Mouse (Mus musculus): ENCODE measurements around the gene Kcnk16. TPM values are rescaled to one million over a fixed set of nuclear protein-coding genes. Genes with fewer than 3 reads are reported as not detected.

Kcnk16 gene
- polyA plus RNA-seq, 1 experiment from 2014 or later: not detected

- Histone ChIP-seq H3K4me1 (replicated peaks; ENCODE audit: control insufficient read depth, insufficient read depth, low read length) (peaks cover 16% of the 10 kb centered on the region), H3K27me3 (replicated peaks; ENCODE audit: control insufficient read depth, insufficient read depth, low read length) (no peaks in the 10 kb centered on the region), H3K9ac (replicated peaks; ENCODE audit: low read depth, low read length) (no peak overlapping the region), H3K36me3 (ENCODE audit: control insufficient read depth, insufficient read depth) (no peaks in the 10 kb centered on the region), H3K4me2 (ENCODE audit: low read length) (no peak overlapping the region), H3K4me3 (replicated peaks; ENCODE audit: low read length) (no peak overlapping the region), H3K9me3 (ENCODE audit: control insufficient read depth, low read length) (no peaks in the 10 kb centered on the region), H3K27ac (ENCODE audit: low read length) (no peak overlapping the region)
- under 1% methylated on average over 4 of the region's 4 CpGs for WGBS
- ATAC-seq: 0 out of 2 replicates have a peak, but pooled peaks have one; percentile 24
Observed at GRCm38 (mm10) chr14:20224163-20224562, 44.8 kb downstream of the Kcnk16 start.

GRCm38 (mm10) chr14:20223253-20223652 lies 45.7 kb downstream of the Kcnk16 start:
- Histone ChIP-seq H3K27ac (ENCODE audit: low read length) (no peak overlapping the region), H3K27me3 (replicated peaks; ENCODE audit: control insufficient read depth, insufficient read depth, low read length) (no peaks in the 10 kb centered on the region), H3K4me2 (ENCODE audit: low read length) (no peak overlapping the region), H3K9ac (replicated peaks; ENCODE audit: low read depth, low read length) (no peak overlapping the region), H3K4me3 (replicated peaks; ENCODE audit: low read length) (no peak overlapping the region), H3K4me1 (replicated peaks; ENCODE audit: control insufficient read depth, insufficient read depth, low read length) (peaks cover 16% of the 10 kb centered on the region), H3K36me3 (ENCODE audit: control insufficient read depth, insufficient read depth) (no peaks in the 10 kb centered on the region), H3K9me3 (ENCODE audit: control insufficient read depth, low read length) (no peaks in the 10 kb centered on the region)
- no peak for ATAC-seq
- 87% methylated on average over 5 of the region's 5 CpGs for WGBS

- 28% methylated on average over 7 of the region's 7 CpGs for WGBS
- ATAC-seq: no peak
- Histone ChIP-seq H3K27me3 (replicated peaks; ENCODE audit: control insufficient read depth, insufficient read depth, low read length) (no peaks in the 10 kb centered on the region), H3K36me3 (ENCODE audit: control insufficient read depth, insufficient read depth) (no peaks in the 10 kb centered on the region), H3K9me3 (ENCODE audit: control insufficient read depth, low read length) (no peaks in the 10 kb centered on the region), H3K4me2 (ENCODE audit: low read length) (no peak overlapping the region), H3K4me1 (replicated peaks; ENCODE audit: control insufficient read depth, insufficient read depth, low read length) (peaks cover 16% of the 10 kb centered on the region), H3K27ac (ENCODE audit: low read length) (no peak overlapping the region), H3K4me3 (replicated peaks; ENCODE audit: low read length) (no peak overlapping the region), H3K9ac (replicated peaks; ENCODE audit: low read depth, low read length) (no peak overlapping the region)
Observed at GRCm38 (mm10) chr14:20221083-20221482, 47.9 kb downstream of the Kcnk16 start.

- H3K4me2 ChIP-seq (ENCODE audit: low read length): no peak overlapping the region
- no peak overlapping the region for H3K27ac ChIP-seq (ENCODE audit: low read length)
- 88% methylated on average over 1 of the region's 1 CpGs for WGBS
- no peaks in the 10 kb centered on the region for H3K27me3 ChIP-seq (replicated peaks; ENCODE audit: control insufficient read depth, insufficient read depth, low read length)
- no peak overlapping the region for H3K4me3 ChIP-seq (replicated peaks; ENCODE audit: low read length)
- no peak for ATAC-seq
- no peak overlapping the region for H3K9ac ChIP-seq (replicated peaks; ENCODE audit: low read depth, low read length)
- H3K36me3 ChIP-seq (ENCODE audit: control insufficient read depth, insufficient read depth): no peaks in the 10 kb centered on the region
- peaks cover 7% of the 10 kb centered on the region for H3K4me1 ChIP-seq (replicated peaks; ENCODE audit: control insufficient read depth, insufficient read depth, low read length)
- H3K9me3 ChIP-seq (ENCODE audit: control insufficient read depth, low read length): no peaks in the 10 kb centered on the region
Observed at GRCm38 (mm10) chr14:20219849-20220248, 49.1 kb downstream of the Kcnk16 start.

- H3K27me3 ChIP-seq (replicated peaks; ENCODE audit: control insufficient read depth, insufficient read depth, low read length): no peaks in the 10 kb centered on the region
- no peaks in the 10 kb centered on the region for H3K36me3 ChIP-seq (ENCODE audit: control insufficient read depth, insufficient read depth)
- H3K4me3 ChIP-seq (replicated peaks; ENCODE audit: low read length): no peak overlapping the region
- H3K27ac ChIP-seq (ENCODE audit: low read length): no peak overlapping the region
- no peak for ATAC-seq
- H3K9me3 ChIP-seq (ENCODE audit: control insufficient read depth, low read length): no peaks in the 10 kb centered on the region
- WGBS: 12% methylated on average over 3 of the region's 3 CpGs
- no peak overlapping the region for H3K9ac ChIP-seq (replicated peaks; ENCODE audit: low read depth, low read length)
- no peaks in the 10 kb centered on the region for H3K4me1 ChIP-seq (replicated peaks; ENCODE audit: control insufficient read depth, insufficient read depth, low read length)
- H3K4me2 ChIP-seq (ENCODE audit: low read length): no peak overlapping the region
Observed at GRCm38 (mm10) chr14:20217299-20217864, 51.6 kb downstream of the Kcnk16 start.

- Histone ChIP-seq H3K9ac (replicated peaks; ENCODE audit: low read depth, low read length) (no peak overlapping the region), H3K27me3 (replicated peaks; ENCODE audit: control insufficient read depth, insufficient read depth, low read length) (no peaks in the 10 kb centered on the region), H3K27ac (ENCODE audit: low read length) (no peak overlapping the region), H3K9me3 (ENCODE audit: control insufficient read depth, low read length) (no peaks in the 10 kb centered on the region), H3K4me1 (replicated peaks; ENCODE audit: control insufficient read depth, insufficient read depth, low read length) (no peaks in the 10 kb centered on the region), H3K4me3 (replicated peaks; ENCODE audit: low read length) (no peak overlapping the region), H3K4me2 (ENCODE audit: low read length) (no peak overlapping the region), H3K36me3 (ENCODE audit: control insufficient read depth, insufficient read depth) (no peaks in the 10 kb centered on the region)
- ATAC-seq: no peak
- 78% methylated on average over 7 of the region's 7 CpGs for WGBS
Observed at GRCm38 (mm10) chr14:20216561-20217298, 52.3 kb downstream of the Kcnk16 start.

- no peak overlapping the region for H3K9ac ChIP-seq (replicated peaks; ENCODE audit: low read depth, low read length)
- no peak overlapping the region for H3K4me3 ChIP-seq (replicated peaks; ENCODE audit: low read length)
- H3K4me1 ChIP-seq (replicated peaks; ENCODE audit: control insufficient read depth, insufficient read depth, low read length): no peaks in the 10 kb centered on the region
- WGBS: 81% methylated on average over 5 of the region's 5 CpGs
- no peaks in the 10 kb centered on the region for H3K36me3 ChIP-seq (ENCODE audit: control insufficient read depth, insufficient read depth)
- H3K4me2 ChIP-seq (ENCODE audit: low read length): no peak overlapping the region
- ATAC-seq: no peak
- no peaks in the 10 kb centered on the region for H3K27me3 ChIP-seq (replicated peaks; ENCODE audit: control insufficient read depth, insufficient read depth, low read length)
- no peak overlapping the region for H3K27ac ChIP-seq (ENCODE audit: low read length)
- H3K9me3 ChIP-seq (ENCODE audit: control insufficient read depth, low read length): no peaks in the 10 kb centered on the region
Observed at GRCm38 (mm10) chr14:20215826-20216225, 53.2 kb downstream of the Kcnk16 start.

GRCm38 (mm10) chr14:20214125-20214524 lies 54.9 kb downstream of the Kcnk16 start:
- H3K9ac ChIP-seq (replicated peaks; ENCODE audit: low read depth, low read length): no peak overlapping the region
- H3K4me3 ChIP-seq (replicated peaks; ENCODE audit: low read length): no peak overlapping the region
- WGBS: 91% methylated on average over 7 of the region's 7 CpGs
- no peak for ATAC-seq
- H3K36me3 ChIP-seq (ENCODE audit: control insufficient read depth, insufficient read depth): no peaks in the 10 kb centered on the region
- no peaks in the 10 kb centered on the region for H3K9me3 ChIP-seq (ENCODE audit: control insufficient read depth, low read length)
- H3K27ac ChIP-seq (ENCODE audit: low read length): no peak overlapping the region
- H3K4me1 ChIP-seq (replicated peaks; ENCODE audit: control insufficient read depth, insufficient read depth, low read length): no peaks in the 10 kb centered on the region
- H3K27me3 ChIP-seq (replicated peaks; ENCODE audit: control insufficient read depth, insufficient read depth, low read length): no peaks in the 10 kb centered on the region
- H3K4me2 ChIP-seq (ENCODE audit: low read length): no peak overlapping the region

- Histone ChIP-seq H3K27me3 (replicated peaks; ENCODE audit: control insufficient read depth, insufficient read depth, low read length) (no peaks in the 10 kb centered on the region), H3K36me3 (ENCODE audit: control insufficient read depth, insufficient read depth) (no peaks in the 10 kb centered on the region), H3K9me3 (ENCODE audit: control insufficient read depth, low read length) (no peaks in the 10 kb centered on the region), H3K4me3 (replicated peaks; ENCODE audit: low read length) (no peak overlapping the region), H3K9ac (replicated peaks; ENCODE audit: low read depth, low read length) (no peak overlapping the region), H3K27ac (ENCODE audit: low read length) (no peak overlapping the region), H3K4me2 (ENCODE audit: low read length) (no peak overlapping the region), H3K4me1 (replicated peaks; ENCODE audit: control insufficient read depth, insufficient read depth, low read length) (no peaks in the 10 kb centered on the region; the same call in 1 of the 2 replicates)
- WGBS: 37% methylated on average over 9 of the region's 9 CpGs
- ATAC-seq: no peak
Observed at GRCm38 (mm10) chr14:20211754-20212601, 57.0 kb downstream of the Kcnk16 start.
